Mouse (Mus musculus): ENCODE data around the gene Ctnna3. TPM values are rescaled to one million over a fixed set of nuclear protein-coding genes. Genes with fewer than 3 reads are reported as not detected.

Gene Ctnna3
- polyA plus RNA-seq, 1 experiment from 2014 or later = not detected

DNA sequence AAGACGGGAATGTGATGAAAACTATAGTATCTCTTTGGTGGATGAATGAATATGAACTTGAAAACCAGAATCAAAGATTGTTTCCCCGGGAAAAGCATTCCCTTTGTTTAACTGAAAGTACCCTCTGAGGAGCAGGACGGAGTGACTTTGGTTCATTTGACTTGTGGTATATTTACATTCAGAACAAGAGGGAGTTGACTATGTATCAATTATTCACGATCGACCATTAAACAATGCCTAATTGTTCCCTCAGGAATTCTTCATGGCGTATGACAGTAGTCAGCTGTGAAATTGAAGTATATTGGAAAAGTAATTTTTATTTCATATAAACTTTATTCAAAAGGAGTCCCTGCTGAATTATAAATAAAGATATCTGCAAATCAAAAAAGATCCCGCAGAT, 341.8 kb downstream of the Ctnna3 start:
- ATAC-seq (replicated peaks; ENCODE audit: low FRiP score) (no peak), DNase-seq (ENCODE audit: low spot score) (no peak)
- Histone ChIP-seq H3K36me3 (ENCODE audit: control insufficient read depth, insufficient read depth, low read length) (no peaks in the 10 kb centered on the region), H3K4me2 (ENCODE audit: low read depth, low read length, severe bottlenecking) (no peak overlapping the region), H3K4me1 (replicated peaks; ENCODE audit: control insufficient read depth, insufficient read depth, low read length) (no peaks in the 10 kb centered on the region), H3K9ac (ENCODE audit: low read length) (no peak overlapping the region), H3K4me3 (ENCODE audit: low read depth, low read length) (no peak overlapping the region), H3K27ac (ENCODE audit: low read depth, low read length) (no peak overlapping the region), H3K9me3 (ENCODE audit: control insufficient read depth, low read length) (no peaks in the 10 kb centered on the region), H3K27me3 (ENCODE audit: control insufficient read depth, insufficient read depth, low read length) (no peaks in the 10 kb centered on the region)
- WGBS = 90% methylated on average over 7 of the region's 7 CpGs

GRCm38 (mm10) chr10:63772074-63772473, 342.2 kb downstream of the Ctnna3 start:
- no peaks in the 10 kb centered on the region for H3K36me3 ChIP-seq (ENCODE audit: control insufficient read depth, insufficient read depth, low read length)
- H3K27me3 ChIP-seq (ENCODE audit: control insufficient read depth, insufficient read depth, low read length) = no peaks in the 10 kb centered on the region
- H3K4me3 ChIP-seq (ENCODE audit: low read depth, low read length) = no peak overlapping the region
- H3K9me3 ChIP-seq (ENCODE audit: control insufficient read depth, low read length) = no peaks in the 10 kb centered on the region
- DNase-seq (ENCODE audit: low spot score) (no peak), ATAC-seq (replicated peaks; ENCODE audit: low FRiP score) (no peak)
- H3K4me2 ChIP-seq (ENCODE audit: low read depth, low read length, severe bottlenecking) = no peak overlapping the region
- H3K4me1 ChIP-seq (replicated peaks; ENCODE audit: control insufficient read depth, insufficient read depth, low read length) = no peaks in the 10 kb centered on the region
- no peak overlapping the region for H3K9ac ChIP-seq (ENCODE audit: low read length)
- 94% methylated on average over 10 of the region's 10 CpGs for WGBS
- no peak overlapping the region for H3K27ac ChIP-seq (ENCODE audit: low read depth, low read length)

GRCm38 (mm10) chr10:63781948-63782347, 352.1 kb downstream of the Ctnna3 start:
- Histone ChIP-seq H3K4me1 (replicated peaks; ENCODE audit: control insufficient read depth, insufficient read depth, low read length) (no peaks in the 10 kb centered on the region), H3K27me3 (ENCODE audit: control insufficient read depth, insufficient read depth, low read length) (no peaks in the 10 kb centered on the region), H3K4me3 (ENCODE audit: low read depth, low read length) (no peak overlapping the region), H3K36me3 (ENCODE audit: control insufficient read depth, insufficient read depth, low read length) (no peaks in the 10 kb centered on the region), H3K4me2 (ENCODE audit: low read depth, low read length, severe bottlenecking) (no peak overlapping the region), H3K9ac (ENCODE audit: low read length) (no peak overlapping the region), H3K27ac (ENCODE audit: low read depth, low read length) (no peak overlapping the region), H3K9me3 (ENCODE audit: control insufficient read depth, low read length) (no peaks in the 10 kb centered on the region)
- 76% methylated on average over 6 of the region's 6 CpGs for WGBS
- DNase-seq (ENCODE audit: low spot score) (no peak), ATAC-seq (replicated peaks; ENCODE audit: low FRiP score) (no peak)

GRCm38 (mm10) chr10:63784808-63785535, 355.1 kb downstream of the Ctnna3 start:
- ATAC-seq (replicated peaks; ENCODE audit: low FRiP score) (no peak), DNase-seq (ENCODE audit: low spot score) (no peak)
- H3K27ac ChIP-seq (ENCODE audit: low read depth, low read length) = no peak overlapping the region
- no peak overlapping the region for H3K9ac ChIP-seq (ENCODE audit: low read length)
- no peak overlapping the region for H3K4me3 ChIP-seq (ENCODE audit: low read depth, low read length)
- H3K27me3 ChIP-seq (ENCODE audit: control insufficient read depth, insufficient read depth, low read length) = no peaks in the 10 kb centered on the region
- 87% methylated on average over 20 of the region's 20 CpGs for WGBS
- no peaks in the 10 kb centered on the region for H3K4me1 ChIP-seq (replicated peaks; ENCODE audit: control insufficient read depth, insufficient read depth, low read length)
- no peak overlapping the region for H3K4me2 ChIP-seq (ENCODE audit: low read depth, low read length, severe bottlenecking)
- H3K36me3 ChIP-seq (ENCODE audit: control insufficient read depth, insufficient read depth, low read length) = no peaks in the 10 kb centered on the region
- no peaks in the 10 kb centered on the region for H3K9me3 ChIP-seq (ENCODE audit: control insufficient read depth, low read length)

- Histone ChIP-seq H3K9ac (ENCODE audit: low read length) (no peak overlapping the region), H3K27ac (ENCODE audit: low read depth, low read length) (no peak overlapping the region), H3K4me2 (ENCODE audit: low read depth, low read length, severe bottlenecking) (no peak overlapping the region), H3K4me1 (replicated peaks; ENCODE audit: control insufficient read depth, insufficient read depth, low read length) (no peaks in the 10 kb centered on the region), H3K27me3 (ENCODE audit: control insufficient read depth, insufficient read depth, low read length) (no peaks in the 10 kb centered on the region), H3K36me3 (ENCODE audit: control insufficient read depth, insufficient read depth, low read length) (no peaks in the 10 kb centered on the region), H3K4me3 (ENCODE audit: low read depth, low read length) (no peak overlapping the region), H3K9me3 (ENCODE audit: control insufficient read depth, low read length) (no peaks in the 10 kb centered on the region)
- DNase-seq (ENCODE audit: low spot score) = no peak
- WGBS = 93% methylated on average over 7 of the region's 7 CpGs
- no peak for ATAC-seq (replicated peaks; ENCODE audit: low FRiP score)
These were observed 356.5 kb downstream of the Ctnna3 start for GRCm38 (mm10) chr10:63786390-63786789.

GRCm38 (mm10) chr10:63803909-63804308, 374.0 kb downstream of the Ctnna3 start:
- Histone ChIP-seq H3K27ac (ENCODE audit: low read depth, low read length) (no peak overlapping the region), H3K4me3 (ENCODE audit: low read depth, low read length) (no peak overlapping the region), H3K4me1 (replicated peaks; ENCODE audit: control insufficient read depth, insufficient read depth, low read length) (no peaks in the 10 kb centered on the region), H3K27me3 (ENCODE audit: control insufficient read depth, insufficient read depth, low read length) (no peaks in the 10 kb centered on the region), H3K9ac (ENCODE audit: low read length) (no peak overlapping the region), H3K36me3 (ENCODE audit: control insufficient read depth, insufficient read depth, low read length) (no peaks in the 10 kb centered on the region), H3K9me3 (ENCODE audit: control insufficient read depth, low read length) (no peaks in the 10 kb centered on the region), H3K4me2 (ENCODE audit: low read depth, low read length, severe bottlenecking) (no peak overlapping the region)
- DNase-seq (ENCODE audit: low spot score) (no peak), ATAC-seq (replicated peaks; ENCODE audit: low FRiP score) (no peak)
- WGBS = 91% methylated on average over 6 of the region's 6 CpGs

- WGBS = 92% methylated on average over 6 of the region's 6 CpGs
- no peak overlapping the region for H3K9ac ChIP-seq (ENCODE audit: low read length)
- no peaks in the 10 kb centered on the region for H3K36me3 ChIP-seq (ENCODE audit: control insufficient read depth, insufficient read depth, low read length)
- no peaks in the 10 kb centered on the region for H3K9me3 ChIP-seq (ENCODE audit: control insufficient read depth, low read length)
- ATAC-seq (replicated peaks; ENCODE audit: low FRiP score) = no peak
- no peak for DNase-seq (ENCODE audit: low spot score)
- H3K4me1 ChIP-seq (replicated peaks; ENCODE audit: control insufficient read depth, insufficient read depth, low read length) = no peaks in the 10 kb centered on the region
- no peak overlapping the region for H3K4me3 ChIP-seq (ENCODE audit: low read depth, low read length)
- no peak overlapping the region for H3K27ac ChIP-seq (ENCODE audit: low read depth, low read length)
- H3K27me3 ChIP-seq (ENCODE audit: control insufficient read depth, insufficient read depth, low read length) = no peaks in the 10 kb centered on the region
- no peak overlapping the region for H3K4me2 ChIP-seq (ENCODE audit: low read depth, low read length, severe bottlenecking)
These were observed 375.7 kb downstream of the Ctnna3 start for GRCm38 (mm10) chr10:63805551-63805950.

DNA sequence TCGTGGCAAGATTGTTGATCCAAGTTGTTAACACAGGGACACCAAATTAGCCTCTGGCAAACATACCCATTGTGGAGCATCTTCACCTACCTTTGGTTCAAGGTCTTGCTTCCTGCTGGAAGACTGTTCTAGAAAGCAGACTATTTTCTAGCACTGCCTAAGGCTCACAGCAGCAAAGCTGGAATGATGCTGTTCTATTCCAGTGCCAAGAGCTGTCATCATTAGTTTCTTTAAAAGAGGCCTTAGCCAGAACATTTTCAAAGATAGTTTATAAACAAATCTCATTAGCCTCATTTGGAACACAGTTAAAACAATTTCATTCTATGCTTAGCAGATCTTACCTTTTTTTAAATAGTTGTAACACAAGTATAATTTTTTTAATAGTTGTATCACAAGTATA, 376.4 kb downstream of the Ctnna3 start:
- no peak overlapping the region for H3K4me2 ChIP-seq (ENCODE audit: low read depth, low read length, severe bottlenecking)
- ATAC-seq (replicated peaks; ENCODE audit: low FRiP score) (no peak), DNase-seq (ENCODE audit: low spot score) (no peak)
- no peaks in the 10 kb centered on the region for H3K4me1 ChIP-seq (replicated peaks; ENCODE audit: control insufficient read depth, insufficient read depth, low read length)
- H3K27me3 ChIP-seq (ENCODE audit: control insufficient read depth, insufficient read depth, low read length) = no peaks in the 10 kb centered on the region
- 89% methylated on average over 1 of the region's 1 CpGs for WGBS
- no peak overlapping the region for H3K4me3 ChIP-seq (ENCODE audit: low read depth, low read length)
- H3K27ac ChIP-seq (ENCODE audit: low read depth, low read length) = no peak overlapping the region
- no peaks in the 10 kb centered on the region for H3K36me3 ChIP-seq (ENCODE audit: control insufficient read depth, insufficient read depth, low read length)
- no peak overlapping the region for H3K9ac ChIP-seq (ENCODE audit: low read length)
- no peaks in the 10 kb centered on the region for H3K9me3 ChIP-seq (ENCODE audit: control insufficient read depth, low read length)

DNA sequence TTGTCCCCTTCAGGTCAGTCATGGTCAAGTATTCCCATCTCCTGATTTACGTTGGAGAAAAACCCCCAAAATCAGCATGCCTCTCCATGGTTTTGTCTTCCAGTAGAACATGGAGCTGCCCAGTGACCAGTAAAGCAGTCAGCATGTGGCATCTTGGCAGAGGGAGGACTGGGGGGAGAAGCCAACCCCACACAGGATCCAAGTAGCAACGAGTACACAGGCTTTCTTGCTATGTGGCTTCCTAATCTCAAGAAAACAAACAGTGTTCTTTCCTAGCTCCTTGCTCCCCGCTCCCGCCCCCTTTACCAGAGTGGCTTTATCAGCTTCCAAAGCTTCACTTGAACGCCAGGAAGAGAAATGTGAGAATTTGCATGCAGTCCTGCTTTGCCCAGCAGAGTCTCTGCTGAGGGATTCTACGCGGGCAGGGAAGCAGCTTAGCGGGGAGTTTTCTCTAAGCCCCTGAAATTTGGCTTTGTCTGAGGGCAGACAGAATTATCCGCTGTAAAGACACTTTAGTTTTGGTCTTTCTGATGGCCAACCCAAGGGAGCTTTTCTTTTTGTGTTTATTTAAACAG, 380.2 kb downstream of the Ctnna3 start:
- Histone ChIP-seq H3K4me1 (replicated peaks; ENCODE audit: control insufficient read depth, insufficient read depth, low read length) (no peaks in the 10 kb centered on the region), H3K27ac (ENCODE audit: low read depth, low read length) (no peak overlapping the region), H3K9ac (ENCODE audit: low read length) (no peak overlapping the region), H3K36me3 (ENCODE audit: control insufficient read depth, insufficient read depth, low read length) (no peaks in the 10 kb centered on the region), H3K9me3 (ENCODE audit: control insufficient read depth, low read length) (no peaks in the 10 kb centered on the region), H3K4me3 (ENCODE audit: low read depth, low read length) (no peak overlapping the region), H3K27me3 (ENCODE audit: control insufficient read depth, insufficient read depth, low read length) (no peaks in the 10 kb centered on the region), H3K4me2 (ENCODE audit: low read depth, low read length, severe bottlenecking) (no peak overlapping the region)
- DNase-seq (ENCODE audit: low spot score) (no peak), ATAC-seq (replicated peaks; ENCODE audit: low FRiP score) (no peak)
- 18% methylated on average over 9 of the region's 9 CpGs for WGBS

Measured in forebrain, embryonic 11.5 days (tissue).